Mouse (Mus musculus): ENCODE data around the gene Cntrob. TPM values are rescaled to one million over a fixed set of nuclear protein-coding genes. Genes with fewer than 3 reads are reported as not detected.

The Cntrob gene
- polyA plus RNA-seq, 1 experiment from 2014 or later = 32.1 TPM

GRCm38 (mm10) chr11:69368356-69369214, 45.0 kb upstream of the Cntrob start:
- Histone ChIP-seq H3K9ac (ENCODE audit: low read length) (peak overlapping the region; percentile 99), H3K4me3 (ENCODE audit: low read depth, low read length) (peak overlapping the region; percentile 97), H3K27me3 (ENCODE audit: control insufficient read depth, insufficient read depth, low read length) (no peaks in the 10 kb centered on the region), H3K9me3 (ENCODE audit: control insufficient read depth, low read length) (no peaks in the 10 kb centered on the region), H3K4me2 (ENCODE audit: low read depth, low read length, severe bottlenecking) (peak overlapping the region; percentile 92), H3K36me3 (ENCODE audit: control insufficient read depth, insufficient read depth, low read length) (no peaks in the 10 kb centered on the region; the same call in none of the 2 replicates), H3K4me1 (replicated peaks; ENCODE audit: control insufficient read depth, insufficient read depth, low read length) (peaks cover 42% of the 10 kb centered on the region), H3K27ac (ENCODE audit: low read depth, low read length) (peak overlapping the region; percentile 98)
- ATAC-seq (replicated peaks; ENCODE audit: low FRiP score) (peak; percentile 44), DNase-seq (ENCODE audit: low spot score) (peak; percentile 83)
- under 1% methylated on average over 66 of the region's 106 CpGs for WGBS

- Histone ChIP-seq H3K9ac (ENCODE audit: low read length) (peak overlapping the region; percentile 99), H3K27me3 (ENCODE audit: control insufficient read depth, insufficient read depth, low read length) (no peaks in the 10 kb centered on the region), H3K36me3 (ENCODE audit: control insufficient read depth, insufficient read depth, low read length) (peaks cover 7% of the 10 kb centered on the region), H3K4me3 (ENCODE audit: low read depth, low read length) (peak overlapping the region; percentile 97), H3K9me3 (ENCODE audit: control insufficient read depth, low read length) (no peaks in the 10 kb centered on the region), H3K4me1 (replicated peaks; ENCODE audit: control insufficient read depth, insufficient read depth, low read length) (peaks cover 42% of the 10 kb centered on the region), H3K4me2 (ENCODE audit: low read depth, low read length, severe bottlenecking) (peak overlapping the region; percentile 92), H3K27ac (ENCODE audit: low read depth, low read length) (peak overlapping the region; percentile 98)
- under 1% methylated on average over 22 of the region's 22 CpGs for WGBS
- ATAC-seq (replicated peaks; ENCODE audit: low FRiP score) (0 out of 2 replicates have a peak, but pooled peaks have one; percentile 26), DNase-seq (ENCODE audit: low spot score) (peak; percentile 81)
Measured at GRCm38 (mm10) chr11:69367616-69368355, 44.2 kb upstream of the Cntrob start.

- Histone ChIP-seq H3K9me3 (ENCODE audit: control insufficient read depth, low read length) (no peaks in the 10 kb centered on the region), H3K27me3 (ENCODE audit: control insufficient read depth, insufficient read depth, low read length) (no peaks in the 10 kb centered on the region), H3K9ac (ENCODE audit: low read length) (peak overlapping the region; percentile 99), H3K4me1 (replicated peaks; ENCODE audit: control insufficient read depth, insufficient read depth, low read length) (peaks cover 38% of the 10 kb centered on the region), H3K36me3 (ENCODE audit: control insufficient read depth, insufficient read depth, low read length) (peaks cover 7% of the 10 kb centered on the region), H3K27ac (ENCODE audit: low read depth, low read length) (peak overlapping the region; percentile 98), H3K4me2 (ENCODE audit: low read depth, low read length, severe bottlenecking) (peak overlapping the region; percentile 92), H3K4me3 (ENCODE audit: low read depth, low read length) (peak overlapping the region; percentile 97)
- under 1% methylated on average over 22 of the region's 22 CpGs for WGBS
- DNase-seq (ENCODE audit: low spot score) (no peak), ATAC-seq (replicated peaks; ENCODE audit: low FRiP score) (no peak)
Measured at GRCm38 (mm10) chr11:69366855-69367615, 43.5 kb upstream of the Cntrob start.

GRCm38 (mm10) chr11:69366157-69366854, 42.7 kb upstream of the Cntrob start:
- ATAC-seq (replicated peaks; ENCODE audit: low FRiP score) = peak; percentile 86
- H3K27me3 ChIP-seq (ENCODE audit: control insufficient read depth, insufficient read depth, low read length) = no peaks in the 10 kb centered on the region
- peak overlapping the region; percentile 98 for H3K27ac ChIP-seq (ENCODE audit: low read depth, low read length)
- H3K4me1 ChIP-seq (replicated peaks; ENCODE audit: control insufficient read depth, insufficient read depth, low read length) = peaks cover 33% of the 10 kb centered on the region
- peak; percentile 96 for DNase-seq (ENCODE audit: low spot score)
- peak overlapping the region; percentile 92 for H3K4me2 ChIP-seq (ENCODE audit: low read depth, low read length, severe bottlenecking)
- H3K4me3 ChIP-seq (ENCODE audit: low read depth, low read length) = peak overlapping the region; percentile 97
- H3K9me3 ChIP-seq (ENCODE audit: control insufficient read depth, low read length) = no peaks in the 10 kb centered on the region
- H3K36me3 ChIP-seq (ENCODE audit: control insufficient read depth, insufficient read depth, low read length) = peaks cover 14% of the 10 kb centered on the region
- WGBS = under 1% methylated on average over 26 of the region's 26 CpGs
- H3K9ac ChIP-seq (ENCODE audit: low read length) = peak overlapping the region; percentile 99

GRCm38 (mm10) chr11:69365722-69366121, 42.1 kb upstream of the Cntrob start:
- Histone ChIP-seq H3K4me2 (ENCODE audit: low read depth, low read length, severe bottlenecking) (peak overlapping the region; percentile 92), H3K9ac (ENCODE audit: low read length) (peak overlapping the region; percentile 56), H3K4me1 (replicated peaks; ENCODE audit: control insufficient read depth, insufficient read depth, low read length) (peaks cover 27% of the 10 kb centered on the region), H3K9me3 (ENCODE audit: control insufficient read depth, low read length) (no peaks in the 10 kb centered on the region), H3K4me3 (ENCODE audit: low read depth, low read length) (peak overlapping the region; percentile 97), H3K36me3 (ENCODE audit: control insufficient read depth, insufficient read depth, low read length) (peaks cover 18% of the 10 kb centered on the region), H3K27me3 (ENCODE audit: control insufficient read depth, insufficient read depth, low read length) (no peaks in the 10 kb centered on the region), H3K27ac (ENCODE audit: low read depth, low read length) (peak overlapping the region; percentile 98)
- no peak for DNase-seq (ENCODE audit: low spot score)
- WGBS = 27% methylated on average over 6 of the region's 6 CpGs
- no peak for ATAC-seq (replicated peaks; ENCODE audit: low FRiP score)

- ATAC-seq (replicated peaks; ENCODE audit: low FRiP score) = peak; percentile 28; the same call in 1 of the 2 replicates
- Histone ChIP-seq H3K4me1 (replicated peaks; ENCODE audit: control insufficient read depth, insufficient read depth, low read length) (peaks cover 26% of the 10 kb centered on the region), H3K27me3 (ENCODE audit: control insufficient read depth, insufficient read depth, low read length) (no peaks in the 10 kb centered on the region), H3K4me3 (ENCODE audit: low read depth, low read length) (no peak overlapping the region; the same call in 1 of the 2 replicates), H3K36me3 (ENCODE audit: control insufficient read depth, insufficient read depth, low read length) (peaks cover 22% of the 10 kb centered on the region), H3K9ac (ENCODE audit: low read length) (peak overlapping the region; percentile 56), H3K9me3 (ENCODE audit: control insufficient read depth, low read length) (no peaks in the 10 kb centered on the region), H3K27ac (ENCODE audit: low read depth, low read length) (peak overlapping the region; percentile 98), H3K4me2 (ENCODE audit: low read depth, low read length, severe bottlenecking) (peak overlapping the region; percentile 92)
- 4% methylated on average over 6 of the region's 6 CpGs for WGBS
- DNase-seq (ENCODE audit: low spot score) = peak; percentile 83
Measured at GRCm38 (mm10) chr11:69364910-69365309, 41.3 kb upstream of the Cntrob start.

GRCm38 (mm10) chr11:69364376-69364775, 40.8 kb upstream of the Cntrob start:
- 52% methylated on average over 8 of the region's 8 CpGs for WGBS
- Histone ChIP-seq H3K9ac (ENCODE audit: low read length) (peak overlapping the region; percentile 2; the same call in 1 of the 2 replicates), H3K36me3 (ENCODE audit: control insufficient read depth, insufficient read depth, low read length) (peaks cover 24% of the 10 kb centered on the region), H3K4me1 (replicated peaks; ENCODE audit: control insufficient read depth, insufficient read depth, low read length) (peaks cover 26% of the 10 kb centered on the region), H3K27me3 (ENCODE audit: control insufficient read depth, insufficient read depth, low read length) (no peaks in the 10 kb centered on the region), H3K9me3 (ENCODE audit: control insufficient read depth, low read length) (no peaks in the 10 kb centered on the region), H3K27ac (ENCODE audit: low read depth, low read length) (no peak overlapping the region), H3K4me3 (ENCODE audit: low read depth, low read length) (no peak overlapping the region; the same call in 1 of the 2 replicates), H3K4me2 (ENCODE audit: low read depth, low read length, severe bottlenecking) (no peak overlapping the region)
- ATAC-seq (replicated peaks; ENCODE audit: low FRiP score) (no peak), DNase-seq (ENCODE audit: low spot score) (no peak)
